Mouse (Mus musculus) urinary bladder, postnatal 4 days (tissue): Measurements from ENCODE around the gene Slc22a1.
"Not testable (repeated sequence)": the region's sequence is repeated elsewhere in the genome, so short reads cannot be mapped to it uniquely, and the experiment has no call there.

ENCODE experiments used
- DNase-seq, 2 experiments: peaks; one replicate each; pipeline ENCODE4 v3.0.0; 2021 to 2022; ENCODE audit warnings: low spot score in 2 of 2

Slc22a1 gene

GRCm38 (mm10) chr17:12684928-12685624 lies 9.4 kb upstream of the Slc22a1 start:
- DNase-seq = no peak

GRCm38 (mm10) chr17:12684412-12684811 lies 8.8 kb upstream of the Slc22a1 start:
- no peak for DNase-seq

GRCm38 (mm10) chr17:12683582-12683981 lies 8.0 kb upstream of the Slc22a1 start:
- no peak for DNase-seq

GRCm38 (mm10) chr17:12678261-12678660 lies 2.6 kb upstream of the Slc22a1 start:
- no peak for DNase-seq

- DNase-seq = no peak
Measured at GRCm38 (mm10) chr17:12677139-12677538, 1.5 kb upstream of the Slc22a1 start.

GRCm38 (mm10) chr17:12674980-12675379 lies 649 bp downstream of the Slc22a1 start:
- DNase-seq = not testable (repeated sequence)

GRCm38 (mm10) chr17:12673871-12674270 lies 1.8 kb downstream of the Slc22a1 start:
- no peak for DNase-seq

GRCm38 (mm10) chr17:12672285-12672790 lies 3.3 kb downstream of the Slc22a1 start:
- no peak for DNase-seq

GRCm38 (mm10) chr17:12671029-12671605 lies 4.5 kb downstream of the Slc22a1 start:
- DNase-seq = no peak

GRCm38 (mm10) chr17:12669363-12669679 lies 6.3 kb downstream of the Slc22a1 start:
- no peak for DNase-seq

- no peak for DNase-seq
Measured at GRCm38 (mm10) chr17:12668478-12669362, 6.9 kb downstream of the Slc22a1 start.

GRCm38 (mm10) chr17:12664156-12664555 lies 11.5 kb downstream of the Slc22a1 start:
- DNase-seq = no peak

- no peak for DNase-seq
Measured at GRCm38 (mm10) chr17:12660572-12661260, 14.9 kb downstream of the Slc22a1 start.

GRCm38 (mm10) chr17:12659233-12659632 lies 16.4 kb downstream of the Slc22a1 start:
- DNase-seq = no peak

GRCm38 (mm10) chr17:12658784-12659183 lies 16.8 kb downstream of the Slc22a1 start:
- no peak for DNase-seq

GRCm38 (mm10) chr17:12655826-12656225 lies 19.8 kb downstream of the Slc22a1 start:
- DNase-seq = no peak

GRCm38 (mm10) chr17:12654061-12654460 lies 21.6 kb downstream of the Slc22a1 start:
- DNase-seq = no peak

- no peak for DNase-seq
Measured at GRCm38 (mm10) chr17:12652604-12653003, 23.0 kb downstream of the Slc22a1 start.

GRCm38 (mm10) chr17:12645461-12645860 lies 30.2 kb downstream of the Slc22a1 start:
- DNase-seq = no peak

GRCm38 (mm10) chr17:12641087-12641486 lies 34.5 kb downstream of the Slc22a1 start:
- DNase-seq = no peak

GRCm38 (mm10) chr17:12639585-12639984 lies 36.0 kb downstream of the Slc22a1 start:
- DNase-seq = no peak

GRCm38 (mm10) chr17:12634814-12635213 lies 40.8 kb downstream of the Slc22a1 start:
- DNase-seq = no peak
